Mouse (Mus musculus) midbrain, embryonic 10.5 days (tissue): Measurements from ENCODE around the gene Sap30bp. TPM values are rescaled to one million over a fixed set of nuclear protein-coding genes. Genes with fewer than 3 reads are reported as not detected.

Source experiments
- DNase-seq: peaks from one replicate; pipeline ENCODE4 v3.0.0-alpha.2; 2017; ENCODE audit warnings: low spot score
- H3K27ac ChIP-seq: fragments of 300-500 bp; sonication (generic); replicated peaks from 2 replicates; pipeline ENCODE4 v1.5.1; 2016; ENCODE audit warnings: mild to moderate bottlenecking
- H3K27me3 ChIP-seq: fragments of 300-500 bp; sonication (generic); 2 replicates; pipeline ENCODE4 v1.6.1; 2016; ENCODE audit warnings: low read depth, mild to moderate bottlenecking; ENCODE audit not compliant: poor library complexity, severe bottlenecking
- H3K36me3 ChIP-seq: fragments of 300-500 bp; sonication (generic); 2 replicates; pipeline ENCODE4 v1.6.1; 2016; ENCODE audit warnings: mild to moderate bottlenecking, moderate library complexity
- H3K4me1 ChIP-seq: fragments of 300-500 bp; sonication (generic); 2 replicates; pipeline ENCODE4 v1.6.1; 2016
- H3K4me3 ChIP-seq: fragments of 300-500 bp; sonication (generic); 2 replicates; pipeline ENCODE4 v1.5.1; 2016; ENCODE audit warnings: mild to moderate bottlenecking, moderate library complexity
- H3K9me3 ChIP-seq: fragments of 300-500 bp; sonication (generic); replicated peaks from 2 replicates; pipeline ENCODE4 v1.6.1; 2016; ENCODE audit warnings: mild to moderate bottlenecking
- WGBS: fragments of 180-500 bp; shearing (Covaris S2); methylation state at CpG from one replicate; pipeline ENCODE4 v1.1.7; 2016; 5-methylcytosine and 5-hydroxymethylcytosine counted together
- polyA plus RNA-seq: library from polyadenylated mRNA; unstranded; fragments of >200 nt; fragmentation: Nextera tagmentation; extraction: Ambion mirVana; gene quantifications from 2 replicates; pipeline ENCODE4 v1.2.1, GENCODE M21; 2016

Sap30bp gene
- polyA plus RNA-seq, 1 experiment from 2014 or later: 52.1 TPM

- Histone ChIP-seq H3K36me3 (peaks cover 44% of the 10 kb centered on the region), H3K27ac (no peak overlapping the region), H3K4me3 (no peak overlapping the region), H3K27me3 (peaks cover 11% of the 10 kb centered on the region), H3K9me3 (no peaks in the 10 kb centered on the region), H3K4me1 (peaks cover 57% of the 10 kb centered on the region)
- DNase-seq: no peak
- whole genome bisulfite sequencing: 92% methylated on average over 8 of the region's 8 CpGs
Measured at GRCm38 (mm10) chr11:116010146-116010545, 77.1 kb downstream of the Sap30bp start.

DNA sequence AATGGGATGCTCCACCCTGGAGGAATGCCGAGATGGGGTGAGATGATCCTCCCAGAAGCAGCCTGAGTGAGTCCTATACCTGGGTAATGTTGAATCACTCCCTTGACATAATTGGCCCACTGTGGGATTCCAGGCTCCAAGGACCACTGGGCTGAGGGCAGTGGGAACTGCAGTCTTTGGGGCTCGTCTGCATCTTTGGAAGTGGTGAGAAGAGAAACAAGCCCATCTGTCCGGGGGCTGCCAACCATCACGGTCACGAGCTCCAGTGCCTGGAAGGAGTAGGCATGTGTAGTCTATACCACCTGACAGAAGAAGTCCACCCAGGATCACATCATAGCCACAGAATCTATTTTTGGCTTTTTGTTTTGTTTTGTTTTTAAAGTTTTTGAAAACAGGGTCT is 77.9 kb downstream of the Sap30bp start:
- peak overlapping the region; percentile 11; the same call in 1 of the 2 replicates for H3K4me3 ChIP-seq
- peaks cover 44% of the 10 kb centered on the region for H3K36me3 ChIP-seq
- 87% methylated on average over 5 of the region's 5 CpGs for WGBS
- peaks cover 7% of the 10 kb centered on the region for H3K27me3 ChIP-seq
- no peaks in the 10 kb centered on the region for H3K9me3 ChIP-seq
- DNase-seq: no peak
- H3K27ac ChIP-seq: no peak overlapping the region; the same call in 1 of the 2 replicates
- peaks cover 49% of the 10 kb centered on the region for H3K4me1 ChIP-seq

DNA sequence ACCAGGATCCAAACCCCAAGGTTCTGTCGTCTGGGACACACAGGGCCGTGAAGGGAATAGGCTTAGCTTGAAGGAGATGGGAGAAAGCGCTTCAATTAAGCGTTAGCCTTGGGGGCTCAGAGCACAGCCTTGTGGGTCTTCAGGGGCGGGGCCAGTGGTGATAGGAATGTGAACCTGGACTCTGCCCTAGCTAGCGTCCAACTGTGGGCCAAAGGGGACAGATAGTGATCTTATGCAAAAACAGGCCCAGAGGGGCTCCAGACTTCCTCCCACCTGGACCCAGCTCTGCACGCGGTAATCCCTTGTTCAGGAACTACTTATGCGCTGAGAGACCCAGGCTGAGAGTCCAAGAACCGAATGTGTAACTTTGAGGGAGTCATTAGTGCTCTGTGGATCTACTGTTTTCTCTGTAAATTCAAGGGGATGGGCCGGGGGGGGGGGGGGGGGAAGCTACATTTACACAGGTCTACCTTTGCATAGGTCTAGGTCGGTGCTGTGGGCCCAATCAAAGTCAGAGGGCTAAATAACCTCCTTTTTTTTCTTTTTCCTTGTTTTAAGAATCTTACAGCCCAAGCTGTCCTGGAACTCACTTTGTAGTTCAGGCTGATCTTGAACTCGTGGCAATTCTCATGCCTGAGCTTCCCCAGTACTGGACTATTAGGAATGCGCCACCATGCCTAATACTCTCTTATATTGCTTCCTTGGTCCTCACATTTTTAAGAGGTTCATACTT is 78.6 kb downstream of the Sap30bp start:
- Histone ChIP-seq H3K27ac (peak overlapping the region; percentile 88), H3K27me3 (peaks cover 7% of the 10 kb centered on the region), H3K9me3 (no peaks in the 10 kb centered on the region), H3K4me3 (peak overlapping the region; percentile 69), H3K36me3 (peaks cover 41% of the 10 kb centered on the region), H3K4me1 (peaks cover 43% of the 10 kb centered on the region)
- DNase-seq: peak; percentile 36
- WGBS: 25% methylated on average over 14 of the region's 14 CpGs

GRCm38 (mm10) chr11:116012262-116012947 is 79.3 kb downstream of the Sap30bp start, which contains the start of gene Galk1:
Gene Galk1, minus strand, starts transcription at chr11:116012719.
- peaks cover 43% of the 10 kb centered on the region for H3K4me1 ChIP-seq
- peaks cover 7% of the 10 kb centered on the region for H3K27me3 ChIP-seq
- under 1% methylated on average over 55 of the region's 55 CpGs for WGBS
- no peaks in the 10 kb centered on the region for H3K9me3 ChIP-seq
- H3K36me3 ChIP-seq: peaks cover 34% of the 10 kb centered on the region
- H3K27ac ChIP-seq: peak within 1 kb of the TSS; percentile 88
- peak within 1 kb of the TSS; percentile 69 for H3K4me3 ChIP-seq
- DNase-seq: peak; percentile 89

DNA sequence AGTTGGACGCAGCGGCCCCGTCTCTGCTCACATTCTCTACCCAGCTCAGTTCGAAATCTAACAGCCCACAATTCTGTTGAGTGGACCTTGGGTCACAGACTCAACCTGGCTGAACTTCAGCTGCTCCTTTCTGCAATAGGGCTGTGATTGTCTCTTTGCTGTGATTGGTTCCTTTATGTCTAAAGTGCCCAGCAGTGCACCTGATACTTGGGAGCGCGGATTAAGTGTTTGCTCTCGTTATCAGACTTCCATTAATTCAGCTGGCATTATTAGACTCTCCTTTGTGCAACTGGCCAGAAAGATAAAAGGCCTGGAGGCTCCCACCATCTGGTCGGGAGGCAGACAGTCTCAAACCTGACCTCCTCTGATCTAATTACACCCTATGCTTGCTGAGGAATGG is 81.7 kb downstream of the Sap30bp start:
- no peaks in the 10 kb centered on the region for H3K9me3 ChIP-seq
- no peak overlapping the region for H3K4me3 ChIP-seq
- no peak overlapping the region for H3K27ac ChIP-seq
- DNase-seq: no peak
- 71% methylated on average over 8 of the region's 8 CpGs for WGBS
- H3K27me3 ChIP-seq: peaks cover 7% of the 10 kb centered on the region
- peaks cover 38% of the 10 kb centered on the region for H3K4me1 ChIP-seq
- peaks cover 12% of the 10 kb centered on the region for H3K36me3 ChIP-seq

Other genes with a start within 250 kb of the Sap30bp start
- 81.7 and 88.3 TPM in 2 replicates for gene Grb2, start 224.7 kb upstream of the Sap30bp start, polyA plus RNA-seq
- 39.6 and 45.2 TPM in 2 replicates for gene Tmem94, start 167.8 kb upstream of the Sap30bp start, polyA plus RNA-seq
- gene Caskin2, start 119.6 kb upstream of the Sap30bp start, polyA plus RNA-seq: 17.5 and 18.6 TPM in 2 replicates
- 35.3 and 39.7 TPM in 2 replicates for gene Tsen54, start 118.6 kb upstream of the Sap30bp start, polyA plus RNA-seq
- 5.5 and 5.9 TPM in 2 replicates for gene Llgl2, start 109.2 kb upstream of the Sap30bp start, polyA plus RNA-seq
- 0.12 and 0.21 TPM in 2 replicates for gene Myo15b, start 74.9 kb upstream of the Sap30bp start, polyA plus RNA-seq
- gene Smim5, start 33.3 kb upstream of the Sap30bp start, polyA plus RNA-seq: 1.0 and 1.6 TPM in 2 replicates
- 1.00 and 1.3 TPM in 2 replicates for gene Smim6, start 21.3 kb upstream of the Sap30bp start, polyA plus RNA-seq
- gene Recql5, start 195 bp downstream of the Sap30bp start, polyA plus RNA-seq: 30.6 and 31.8 TPM in 2 replicates
- 0.63 and 0.67 TPM in 2 replicates for gene Itgb4, start 41.4 kb downstream of the Sap30bp start, polyA plus RNA-seq
- 161 and 210 TPM in 2 replicates for gene Galk1, start 79.4 kb downstream of the Sap30bp start, polyA plus RNA-seq
- gene H3f3b, start 94.7 kb downstream of the Sap30bp start, polyA plus RNA-seq: 1,512 and 1,693 TPM in 2 replicates
- 46.4 and 52.2 TPM in 2 replicates for gene Unk, start 97.0 kb downstream of the Sap30bp start, polyA plus RNA-seq
- gene Unc13d, start 144.7 kb downstream of the Sap30bp start, polyA plus RNA-seq: 2.5 and 3.1 TPM in 2 replicates
- 91.8 and 109 TPM in 2 replicates for gene Wbp2, start 153.7 kb downstream of the Sap30bp start, polyA plus RNA-seq
- gene Trim47, start 193.9 kb downstream of the Sap30bp start, polyA plus RNA-seq: 2.7 TPM in 2 replicates
- 1.4 and 1.8 TPM in 2 replicates for gene Trim65, start 197.8 kb downstream of the Sap30bp start, polyA plus RNA-seq
- 113 TPM in 2 replicates for gene Mrpl38, start 205.6 kb downstream of the Sap30bp start, polyA plus RNA-seq
- 58.9 and 71.0 TPM in 2 replicates for gene Fbf1, start 234.9 kb downstream of the Sap30bp start, polyA plus RNA-seq